Mouse (Mus musculus) WW6 (cell line): ENCODE results near the gene Zfp300.

ENCODE experiments used
- DNase-seq: peaks from one replicate; pipeline ENCODE4 v3.0.0-alpha.2; 2013; ENCODE audit warnings: low read depth, low spot score

Zfp300 gene

DNA sequence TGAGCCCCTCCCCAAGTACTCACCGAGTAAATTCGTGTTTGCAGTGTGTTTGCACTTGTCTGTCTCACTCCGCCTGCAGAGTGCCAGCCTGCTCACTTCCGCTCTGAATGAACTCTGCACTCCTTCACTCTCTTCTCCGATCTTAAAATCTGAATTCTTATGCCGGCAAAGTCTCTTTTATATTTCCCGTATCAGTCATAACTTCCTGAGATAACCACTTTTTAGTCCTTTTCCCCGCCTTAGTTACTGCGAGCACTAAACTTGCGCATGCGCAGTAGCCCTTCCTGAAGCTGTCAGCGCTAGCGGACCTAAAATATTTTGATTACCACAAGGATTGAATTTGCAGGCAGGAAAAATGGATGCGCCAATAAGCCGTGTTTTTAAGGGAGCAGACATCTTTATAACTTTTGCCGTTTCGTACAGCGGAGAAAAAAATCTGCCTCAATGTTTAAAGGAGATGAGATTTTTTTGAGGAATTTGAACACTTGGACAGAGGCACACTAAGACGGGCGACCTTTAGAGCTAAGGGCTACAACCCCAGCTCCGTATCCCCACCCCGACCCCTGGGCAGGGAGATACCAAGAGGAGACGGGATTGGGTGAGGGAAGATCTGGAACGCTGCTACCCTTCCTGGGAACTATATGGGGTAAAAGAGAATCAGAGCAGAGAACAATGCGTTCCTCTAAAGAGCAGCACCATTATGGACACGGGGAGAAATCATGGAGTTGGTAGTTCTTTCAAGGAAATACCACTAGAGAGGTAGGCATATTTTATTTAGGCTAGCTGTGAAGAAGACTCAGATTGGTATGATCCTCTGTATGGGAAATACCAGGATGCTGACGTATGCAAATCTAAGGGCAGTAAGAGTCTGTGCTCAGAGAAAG lies at the start of gene Zfp300:
Gene Zfp300, minus strand, starts transcription at position 545 of the 884 bp plus-strand sequence.
- DNase-seq = peak; percentile 43

DNA sequence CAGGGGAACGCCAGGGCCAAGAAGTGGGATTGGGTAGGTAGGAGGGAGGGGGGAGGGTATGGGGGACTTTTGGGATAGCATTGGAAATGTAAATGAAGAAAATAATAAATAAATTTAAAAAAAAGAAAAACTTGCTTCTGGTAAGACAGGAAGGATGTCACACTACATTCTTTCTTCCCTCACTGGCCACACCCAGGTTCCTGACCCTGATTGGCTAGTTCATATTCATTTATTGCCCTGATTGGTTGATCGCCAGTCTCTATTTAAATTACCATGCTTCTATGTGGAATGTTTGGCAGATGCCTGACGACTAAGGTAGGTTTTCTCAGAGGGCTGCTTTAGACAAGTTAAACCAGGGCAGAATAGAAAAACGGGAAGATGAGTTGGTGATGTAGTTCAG lies 26.2 kb upstream of the Zfp300 start, which contains the start of gene Ssxa1:
Gene Ssxa1, plus strand, starts transcription at position 301 of the 400 bp plus-strand sequence.
- no peak for DNase-seq

- DNase-seq = no peak
Measured at GRCm38 (mm10) chrX:21089867-21090239, 526 bp upstream of the Zfp300 start.

DNA sequence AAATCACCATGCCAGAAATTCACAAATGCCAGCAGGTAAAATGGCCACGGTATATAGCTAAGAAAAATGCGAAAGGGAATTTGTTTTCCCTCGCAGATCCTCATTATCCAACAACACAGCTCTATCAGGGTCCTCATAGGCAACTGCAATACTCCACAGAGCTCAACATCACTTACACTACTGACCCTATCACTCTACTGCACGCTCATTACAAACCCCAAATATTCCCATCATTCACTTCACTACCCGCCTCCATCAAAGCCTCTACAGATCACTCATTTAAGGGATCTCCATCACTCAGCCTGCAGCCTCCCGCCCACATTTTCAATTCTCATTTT lies 713 bp downstream of the Zfp300 start:
- DNase-seq = no peak

DNA sequence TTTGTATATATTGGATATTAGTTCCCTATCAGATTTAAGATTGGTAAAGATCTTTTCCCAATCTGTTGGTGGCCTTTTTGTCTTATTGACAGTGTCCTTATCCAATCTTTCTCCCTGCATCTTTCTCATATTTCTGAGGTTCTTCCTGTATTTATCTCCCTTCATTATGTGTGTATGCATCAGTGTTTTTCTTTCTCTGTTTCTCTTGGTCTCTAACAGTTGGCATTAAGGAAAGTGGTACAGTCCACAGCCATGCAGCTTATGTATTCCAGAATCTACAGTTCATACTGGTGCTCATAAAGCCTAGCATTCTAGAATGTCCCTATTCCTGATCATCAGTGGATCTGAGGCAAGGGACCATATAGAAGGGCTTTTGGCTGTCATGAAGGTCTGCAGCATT lies 21.2 kb downstream of the Zfp300 start, which contains the start of gene Spaca5:
Gene Spaca5, plus strand, starts transcription at position 301 of the 400 bp plus-strand sequence.
- DNase-seq = no peak

- no peak for DNase-seq
Measured at GRCm38 (mm10) chrX:21062544-21062890, 26.8 kb downstream of the Zfp300 start.

- peak; percentile 49 for DNase-seq
Measured at GRCm38 (mm10) chrX:21061866-21062543, 27.3 kb downstream of the Zfp300 start, which contains the start of gene Zfp182. TSS of gene Zfp182 (minus strand) at chrX:21062316.

- no peak for DNase-seq
Measured at GRCm38 (mm10) chrX:21061460-21061859, 27.9 kb downstream of the Zfp300 start.
